9 mouse cellular contexts compared by ENCODE assay signal in the genomic region with DNA sequence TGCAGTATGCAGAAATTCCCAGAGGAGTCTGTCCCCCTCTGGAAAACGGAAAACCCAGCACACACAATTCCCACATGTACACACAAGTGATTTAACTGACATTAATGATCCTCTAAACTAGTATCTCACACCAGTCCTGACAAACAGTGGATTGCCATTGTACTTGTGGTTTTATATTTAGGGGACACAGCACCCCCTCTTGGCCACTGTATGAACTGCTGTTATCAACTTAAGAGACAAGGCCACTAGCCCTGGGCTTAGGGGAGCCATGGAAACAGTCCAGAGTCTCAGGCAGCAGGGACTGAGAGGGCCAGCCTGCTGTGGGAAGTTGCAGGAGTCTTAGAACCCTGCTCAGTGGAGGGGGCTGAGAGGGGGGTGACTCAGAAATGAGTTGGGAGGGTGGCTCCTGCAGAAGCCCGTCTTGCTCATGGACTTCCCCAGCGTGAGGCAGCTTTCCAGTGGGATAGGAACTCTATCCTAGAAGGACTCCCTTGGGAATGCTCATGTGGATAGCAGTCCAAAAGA. TPM values are rescaled to one million over a fixed set of nuclear protein-coding genes. Genes with fewer than 3 reads are reported as not detected.
A peak's percentile ranks its signal among the peaks of the same experiment; 100 is the strongest.
DNase-seq lines count a peak whose midpoint lies in the region; ATAC-seq and TF ChIP-seq lines count a peak whose summit lies in the region.
"Had no signal": no experiment of that assay in that cellular context is flagged by ENCODE, and none has a peak within 500 bp of the region (broad histone marks: within the 10 kb centered on the region; RNA-seq: fewer than 3 reads in every experiment).

No protein-coding gene starts in this region.

- H3K27me3 ChIP-seq in E14TG2a.4 (ENCODE audit: insufficient read depth, low read length): peaks cover 46% of the 10 kb centered on the region
- H3K27me3 ChIP-seq in hindbrain, embryonic 14.5 days (ENCODE audit: control insufficient read depth, insufficient read depth, low read length): no peaks in the 10 kb centered on the region

- TF ChIP-seq CTCF in layer of hippocampus, adult 2 months (conservative IDR thresholded peaks at IDR 0.05): peak; percentile 67
- TF ChIP-seq CTCF in E14TG2a.4 (conservative IDR thresholded peaks at IDR 0.05; ENCODE audit: low read length): peak; percentile 76

- H3K9me3 ChIP-seq in E14TG2a.4 (ENCODE audit: low read length): peaks cover 9% of the 10 kb centered on the region
- no peaks in the 10 kb centered on the region for H3K9me3 ChIP-seq in hindbrain, embryonic 14.5 days (ENCODE audit: control insufficient read depth, low read length)

- no peaks in the 10 kb centered on the region for H3K36me3 ChIP-seq in E14TG2a.4 (ENCODE audit: insufficient read depth, low read length)
- H3K36me3 ChIP-seq in hindbrain, embryonic 14.5 days (replicated peaks; ENCODE audit: control insufficient read depth, insufficient read depth): no peaks in the 10 kb centered on the region

- H3K27ac ChIP-seq in layer of hippocampus, adult 2 months: no peak overlapping the region
- no peak overlapping the region for H3K27ac ChIP-seq in hindbrain, embryonic 14.5 days

- ATAC-seq in megakaryocyte-erythroid progenitor cell, adult 5-6 weeks (replicated peaks; ENCODE audit: low FRiP score, low TSS enrichment, poor library complexity, severe bottlenecking): peak; percentile 70; the same call in 1 of the 2 replicates
- ATAC-seq in erythroid progenitor cell, adult 5-6 weeks (replicated peaks; ENCODE audit: low FRiP score, poor library complexity, severe bottlenecking): no peak; the same call in 1 of the 2 replicates
- no peak for ATAC-seq in hindbrain, embryonic 14.5 days (ENCODE audit: low FRiP score)

- H3K4me2 ChIP-seq in hindbrain, embryonic 14.5 days (replicated peaks): no peak overlapping the region

- no peak overlapping the region for H3K9ac ChIP-seq in hindbrain, embryonic 14.5 days

- no peak for DNase-seq in layer of hippocampus, adult 2 months (ENCODE audit: low spot score in 2 of 2)
- no peak for DNase-seq in layer of hippocampus, adult 8-10 months (ENCODE audit: low spot score in 2 of 2)
- peak; percentile 28 for DNase-seq in WW6 (ENCODE audit: low read depth, low spot score)
- no peak for DNase-seq in hindbrain, embryonic 14.5 days (ENCODE audit: low spot score)

- 66% methylated on average over 3 of the region's 3 CpGs for WGBS in hindbrain, embryonic 14.5 days

- peaks cover 9% of the 10 kb centered on the region; the same call in 1 of the 2 replicates for H3K4me1 ChIP-seq in E14TG2a.4 (replicated peaks; ENCODE audit: low read depth, low read length)
- H3K4me1 ChIP-seq in hindbrain, embryonic 14.5 days (replicated peaks; ENCODE audit: control insufficient read depth, insufficient read depth, low read length): no peaks in the 10 kb centered on the region

- H3K4me3 ChIP-seq in layer of hippocampus, adult 2 months: no peak overlapping the region
- H3K4me3 ChIP-seq in E14TG2a.4 (replicated peaks; ENCODE audit: low read length): no peak overlapping the region
- no peak overlapping the region for H3K4me3 ChIP-seq in hindbrain, embryonic 14.5 days (replicated peaks; ENCODE audit: low read length)

RNA-seq across cellular contexts. Expression of a gene that starts 4.2 kb away (rescaled TPM):
- not detected for total RNA-seq in layer of hippocampus, adult 2 months (2021)
- total RNA-seq in layer of hippocampus, adult 8-10 months (2022): not detected
- total RNA-seq in megakaryocyte-erythroid progenitor cell, adult 5-6 weeks (2014; fragmentation: Nextera tagmentation): not detected in 2 replicates
- total RNA-seq in megakaryocyte-erythroid progenitor cell, adult 5-6 weeks (2017): not detected in 2 replicates
- not detected in 2 replicates for total RNA-seq in erythroid progenitor cell, adult 5-6 weeks (2015; ENCODE audit: low replicate concordance)
- not detected in 2 replicates for total RNA-seq in erythroid progenitor cell, adult 5-6 weeks (2017; ENCODE audit: low replicate concordance)
- not detected in 2 replicates for polyA plus RNA-seq in hindbrain, embryonic 14.5 days (2014; fragmentation: Nextera tagmentation; extraction: Ambion mirVana)
- total RNA-seq: layer of hippocampus, postnatal 25 days; neutrophil, adult 5-6 weeks had no signal

RNA-seq across cellular contexts. Expression of a gene that starts 18.2 kb away (rescaled TPM):
- not detected for total RNA-seq in layer of hippocampus, adult 2 months (2021)
- not detected for total RNA-seq in layer of hippocampus, adult 8-10 months (2022)
- total RNA-seq in megakaryocyte-erythroid progenitor cell, adult 5-6 weeks (2014; fragmentation: Nextera tagmentation): not detected in 2 replicates
- not detected in 2 replicates for total RNA-seq in megakaryocyte-erythroid progenitor cell, adult 5-6 weeks (2017)
- not detected in 2 replicates for total RNA-seq in erythroid progenitor cell, adult 5-6 weeks (2015; ENCODE audit: low replicate concordance)
- not detected in 2 replicates for total RNA-seq in erythroid progenitor cell, adult 5-6 weeks (2017; ENCODE audit: low replicate concordance)
- not detected in 2 replicates for polyA plus RNA-seq in hindbrain, embryonic 14.5 days (2014; fragmentation: Nextera tagmentation; extraction: Ambion mirVana)
- total RNA-seq: layer of hippocampus, postnatal 25 days; neutrophil, adult 5-6 weeks had no signal

RNA-seq across cellular contexts. Expression of a gene that starts 22.0 kb away (rescaled TPM):
- total RNA-seq in layer of hippocampus, adult 2 months (2021): not detected
- under 1 TPM in 1 of 4 experiments, not detected in 3; 0.84 TPM for total RNA-seq in layer of hippocampus, adult 8-10 months (2022)
- 2.5 TPM in 1 of 2 replicates, not detected in the other for total RNA-seq in megakaryocyte-erythroid progenitor cell, adult 5-6 weeks (2014; fragmentation: Nextera tagmentation)
- total RNA-seq in megakaryocyte-erythroid progenitor cell, adult 5-6 weeks (2017): not detected in 2 replicates
- not detected in 2 replicates for total RNA-seq in erythroid progenitor cell, adult 5-6 weeks (2015; ENCODE audit: low replicate concordance)
- 0.90 TPM in 1 of 2 replicates, not detected in the other for total RNA-seq in erythroid progenitor cell, adult 5-6 weeks (2017; ENCODE audit: low replicate concordance)
- 0.19 and 0.33 TPM in 2 replicates for polyA plus RNA-seq in hindbrain, embryonic 14.5 days (2014; fragmentation: Nextera tagmentation; extraction: Ambion mirVana)
- total RNA-seq: layer of hippocampus, postnatal 25 days had no signal

RNA-seq across cellular contexts. Expression of a gene that starts 41.9 kb away (rescaled TPM):
- under 1 TPM in 1 of 2 experiments, not detected in 1; 0.29 TPM for total RNA-seq in layer of hippocampus, adult 2 months (2021)
- total RNA-seq in layer of hippocampus, adult 8-10 months (2022): 1 to 10 TPM in 2 of 4 experiments, under 1 TPM in 2; 0.31 to 2.4 (median 0.74) TPM
- 6.4 and 8.1 TPM in 2 replicates for total RNA-seq in megakaryocyte-erythroid progenitor cell, adult 5-6 weeks (2014; fragmentation: Nextera tagmentation)
- 6.9 and 9.6 TPM in 2 replicates for total RNA-seq in megakaryocyte-erythroid progenitor cell, adult 5-6 weeks (2017)
- total RNA-seq in erythroid progenitor cell, adult 5-6 weeks (2015; ENCODE audit: low replicate concordance): 2.5 and 16.3 TPM in 2 replicates
- 5.1 and 6.5 TPM in 2 replicates for total RNA-seq in erythroid progenitor cell, adult 5-6 weeks (2017; ENCODE audit: low replicate concordance)
- polyA plus RNA-seq in hindbrain, embryonic 14.5 days (2014; fragmentation: Nextera tagmentation; extraction: Ambion mirVana): 0.82 and 0.91 TPM in 2 replicates

RNA-seq across cellular contexts. Expression of a gene that starts 48.9 kb away (rescaled TPM):
- not detected for total RNA-seq in layer of hippocampus, adult 2 months (2021)
- total RNA-seq in layer of hippocampus, adult 8-10 months (2022): not detected
- not detected in 2 replicates for total RNA-seq in megakaryocyte-erythroid progenitor cell, adult 5-6 weeks (2014; fragmentation: Nextera tagmentation)
- not detected in 2 replicates for total RNA-seq in megakaryocyte-erythroid progenitor cell, adult 5-6 weeks (2017)
- not detected in 2 replicates for total RNA-seq in erythroid progenitor cell, adult 5-6 weeks (2015; ENCODE audit: low replicate concordance)
- total RNA-seq in erythroid progenitor cell, adult 5-6 weeks (2017; ENCODE audit: low replicate concordance): not detected in 2 replicates
- not detected in 2 replicates for polyA plus RNA-seq in hindbrain, embryonic 14.5 days (2014; fragmentation: Nextera tagmentation; extraction: Ambion mirVana)
- total RNA-seq: layer of hippocampus, postnatal 25 days; neutrophil, adult 5-6 weeks had no signal
